Mouse (Mus musculus) kidney, postnatal 0 days (tissue): ENCODE data around the gene Btbd35f16. TPM values are rescaled to one million over a fixed set of nuclear protein-coding genes. Genes with fewer than 3 reads are reported as not detected.
"Not testable (repeated sequence)": the region's sequence is repeated elsewhere in the genome, so short reads cannot be mapped to it uniquely, and the experiment has no call there.

Experiments
- ATAC-seq: fragments of 200-750 bp; cut with Nextera tagmentation; replicated peaks from 2 replicates; pipeline ENCODE4 v1.8.0; 2017; ENCODE audit warnings: low read depth, moderate number of reproducible peaks, moderate TSS enrichment, moderate library complexity; ENCODE audit not compliant: low FRiP score
- DNase-seq: peaks from one replicate; pipeline ENCODE4 v3.0.0-alpha.2; 2016; ENCODE audit warnings: low spot score
- H3K27ac ChIP-seq: fragments of 300-500 bp; sonication (generic); 2 replicates; pipeline ENCODE4 v1.5.1; 2014; ENCODE audit warnings: mild to moderate bottlenecking
- H3K27me3 ChIP-seq: fragments of 300-500 bp; sonication (generic); 2 replicates; pipeline ENCODE4 v1.6.1; 2014; ENCODE audit warnings: low read length, mixed read lengths; ENCODE audit not compliant: insufficient read depth
- H3K36me3 ChIP-seq: fragments of 300-500 bp; sonication (generic); 2 replicates; pipeline ENCODE4 v1.6.1; 2014; ENCODE audit warnings: low read length, mixed read lengths; ENCODE audit not compliant: insufficient read depth
- H3K4me1 ChIP-seq: fragments of 300-500 bp; sonication (generic); replicated peaks from 2 replicates; pipeline ENCODE4 v1.6.1; 2014; ENCODE audit warnings: antibody characterized with exemption, low read length, mixed read lengths; ENCODE audit not compliant: insufficient read depth
- H3K4me2 ChIP-seq: fragments of 300-500 bp; sonication (generic); 2 replicates; pipeline ENCODE4 v1.6.1; 2014; ENCODE audit warnings: mild to moderate bottlenecking, low read length, moderate library complexity, mixed read lengths
- H3K4me3 ChIP-seq: fragments of 300-500 bp; sonication (generic); replicated peaks from 2 replicates; pipeline ENCODE4 v1.5.1; 2014; ENCODE audit warnings: low read depth, low read length
- H3K9ac ChIP-seq: fragments of 300-500 bp; sonication (generic); 2 replicates; pipeline ENCODE4 v1.6.1; 2014; ENCODE audit warnings: low read depth, low read length
- H3K9me3 ChIP-seq: fragments of 300-500 bp; sonication (generic); replicated peaks from 2 replicates; pipeline ENCODE4 v1.6.1; 2016; ENCODE audit warnings: low read length, inconsistent platforms, mixed read lengths
- WGBS: fragments of 180-500 bp; shearing (Covaris S2); extraction: QIAGEN DNeasy Blood & Tissue Kit; methylation state at CpG from one replicate; pipeline ENCODE4 v1.1.7; 2014; 5-methylcytosine and 5-hydroxymethylcytosine counted together
- polyA plus RNA-seq: library from polyadenylated mRNA; unstranded; fragments of >200 nt; fragmentation: Nextera tagmentation; extraction: Ambion mirVana; gene quantifications from 2 replicates; pipeline ENCODE4 v1.2.1, GENCODE M21; 2015

The Btbd35f16 gene
- not detected in 2 replicates for polyA plus RNA-seq

DNA sequence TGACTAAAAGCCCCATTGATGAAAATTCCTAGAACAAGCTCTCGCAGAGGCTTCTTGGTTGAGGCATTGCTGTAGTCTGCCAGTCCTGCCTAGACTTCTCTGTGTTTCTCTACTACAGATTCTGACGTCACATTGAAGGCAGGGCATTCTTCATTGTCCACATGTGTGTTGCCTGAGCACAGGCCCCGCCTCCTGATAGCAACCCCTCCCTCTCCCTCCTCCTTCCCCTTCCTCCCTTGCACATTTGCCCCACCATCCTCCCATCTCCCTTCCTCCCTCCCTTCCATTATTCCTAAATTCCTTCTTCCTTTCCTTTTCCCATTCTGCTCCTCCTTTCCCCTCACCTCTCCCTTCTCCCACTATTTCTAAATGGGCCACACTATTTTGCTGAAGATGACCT, at the start of gene Btbd35f16:
Gene Btbd35f16 (minus strand): TSS at position 101 of the 400 bp plus-strand sequence.
- H3K36me3 ChIP-seq, H3K9ac ChIP-seq, H3K4me2 ChIP-seq, H3K27ac ChIP-seq, H3K4me1 ChIP-seq, H3K9me3 ChIP-seq, DNase-seq, H3K4me3 ChIP-seq, ATAC-seq, H3K27me3 ChIP-seq: not testable (repeated sequence)
- no CpG with 5 or more reads among the region's 3 CpGs for WGBS

Other genes starting within 250 kb of the Btbd35f16 start
- not detected in 2 replicates for gene Btbd35f10, start 204.1 kb downstream of the Btbd35f16 start, polyA plus RNA-seq
- not detected in 2 replicates for gene Btbd35f3, start 80.7 kb upstream of the Btbd35f16 start, polyA plus RNA-seq
- gene Btbd35f28, start 239.6 kb upstream of the Btbd35f16 start, polyA plus RNA-seq = not detected in 2 replicates